Mouse (Mus musculus): ENCODE measurements around the gene Izumo3.
"Not testable (repeated sequence)": the region's sequence is repeated elsewhere in the genome, so short reads cannot be mapped to it uniquely, and the experiment has no call there.

Gene Izumo3

GRCm38 (mm10) chr4:92147134-92147533 lies at the start of gene Izumo3:
TSS of gene Izumo3 (minus strand) at chr4:92147234.
- no peak for DNase-seq (ENCODE audit: low spot score)

GRCm38 (mm10) chr4:92191649-92192048 lies 44.6 kb upstream of the Izumo3 start, which contains the start of gene Gm12666:
TSS of gene Gm12666 (minus strand) at chr4:92191749.
- DNase-seq (ENCODE audit: low spot score): not testable (repeated sequence)

GRCm38 (mm10) chr4:92152646-92153045 lies 5.6 kb upstream of the Izumo3 start:
- DNase-seq (ENCODE audit: low spot score): no peak

- no peak for DNase-seq (ENCODE audit: low spot score)
These were observed 35.5 kb downstream of the Izumo3 start for GRCm38 (mm10) chr4:92111390-92111988.

DNA sequence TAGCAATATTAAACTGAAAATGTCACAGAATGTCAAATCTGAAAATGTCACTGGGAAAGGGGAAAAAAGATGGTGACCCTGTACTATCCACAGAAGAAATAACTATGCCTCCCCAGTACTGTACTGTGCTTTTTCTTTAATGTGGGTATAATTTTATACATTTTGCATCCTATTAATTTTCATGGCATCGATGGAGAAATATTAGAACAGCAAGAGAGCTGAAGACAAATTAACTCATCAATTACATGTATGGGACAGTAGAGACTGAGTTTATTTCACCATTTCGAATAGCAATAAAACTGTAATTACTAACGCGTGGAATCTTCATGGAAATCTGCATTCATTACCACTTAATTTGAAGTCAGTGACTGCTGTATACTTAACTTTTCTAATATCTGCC lies 49.6 kb downstream of the Izumo3 start:
- no peak for DNase-seq (ENCODE audit: low spot score)

- no peak for DNase-seq (ENCODE audit: low spot score)
These were observed 51.1 kb downstream of the Izumo3 start for GRCm38 (mm10) chr4:92095951-92096350.
